23 mouse cellular contexts compared by ENCODE assay signal in genomic region chr5:73885691-73886090, GRCm38 (mm10).
"Had no signal": no experiment of that assay in that cellular context is flagged by ENCODE, and none has a peak within 500 bp of the region (broad histone marks: within the 10 kb centered on the region; RNA-seq: fewer than 3 reads in every experiment).

No protein-coding gene starts in this region.

- H3K36me3 ChIP-seq: heart, embryonic 10.5 days; heart, embryonic 12.5 days; hindbrain, embryonic 13.5 days; hindbrain, embryonic 15.5 days; kidney, embryonic 15.5 days; limb, embryonic 13.5 days; limb, embryonic 15.5 days; liver, embryonic 12.5 days had no signal

- DNase-seq: gastrocnemius, postnatal 14 days; gastrocnemius, postnatal 36 days; heart, adult 18-20 months; heart, postnatal 14 days; heart, postnatal 36 days; kidney, adult 11 months; kidney, adult 2 months; kidney, adult 9 months; kidney, postnatal 14 days; kidney, postnatal 36 days; layer of hippocampus, adult 9-11 months; layer of hippocampus, postnatal 36 days had no signal

- H3K4me3 ChIP-seq: heart, embryonic 10.5 days; heart, embryonic 12.5 days; hindbrain, embryonic 13.5 days; hindbrain, embryonic 15.5 days; kidney, embryonic 15.5 days; limb, embryonic 13.5 days; limb, embryonic 15.5 days; liver, embryonic 12.5 days had no signal

- ATAC-seq: hindbrain, postnatal 0 days; intestine, embryonic 16.5 days; liver, embryonic 12.5 days had no signal

- H3K27me3 ChIP-seq: heart, embryonic 12.5 days; hindbrain, embryonic 13.5 days; hindbrain, embryonic 15.5 days; kidney, embryonic 15.5 days; limb, embryonic 13.5 days; limb, embryonic 15.5 days; liver, embryonic 12.5 days had no signal

- H3K27ac ChIP-seq: heart, embryonic 10.5 days; hindbrain, embryonic 13.5 days; hindbrain, embryonic 15.5 days; hindbrain, postnatal 0 days; kidney, embryonic 15.5 days; kidney, postnatal 0 days; limb, embryonic 13.5 days; limb, embryonic 15.5 days; liver, embryonic 12.5 days had no signal

- H3K4me1 ChIP-seq: hindbrain, embryonic 15.5 days; liver, embryonic 12.5 days had no signal
